Mouse (Mus musculus) ovary, adult 10 weeks (tissue): ENCODE results near the gene Otop3. TPM values are rescaled to one million over a fixed set of nuclear protein-coding genes. Genes with fewer than 3 reads are reported as not detected.

ENCODE experiments used
- polyA plus RNA-seq: library from polyadenylated mRNA; stranded (reverse); fragments of 350-450 nt; fragmentation: Illumina TruSeq; extraction: RNeasy Lipid Tissue Mini Kit (QIAGEN cat#74804); gene quantifications from one replicate; pipeline ENCODE4 v1.2.3, GENCODE M21; 2014

Otop3 gene
- polyA plus RNA-seq = not detected

DNA sequence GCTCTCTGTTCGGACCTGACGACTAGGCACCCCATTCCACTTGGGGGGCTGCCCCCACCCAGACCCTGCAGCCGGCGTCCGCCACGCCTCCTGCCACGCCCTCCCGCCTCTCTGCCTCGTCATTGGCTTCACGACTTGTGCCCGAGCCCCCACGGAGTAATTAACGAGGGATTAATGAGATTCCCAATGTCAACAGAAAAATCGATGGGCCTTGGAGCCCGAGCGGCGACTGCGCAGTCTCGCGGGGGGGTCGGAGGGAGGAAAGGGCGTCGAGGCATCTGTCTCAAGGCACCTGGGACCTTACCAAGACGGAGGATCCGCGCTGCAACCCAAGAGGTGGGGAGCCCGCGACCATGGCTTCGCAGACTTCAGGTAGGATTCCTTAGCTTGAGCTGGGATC, at the start of gene Otop3:
Otop3 (plus strand) TSS at position 201 of the 400 bp plus-strand sequence.

DNA sequence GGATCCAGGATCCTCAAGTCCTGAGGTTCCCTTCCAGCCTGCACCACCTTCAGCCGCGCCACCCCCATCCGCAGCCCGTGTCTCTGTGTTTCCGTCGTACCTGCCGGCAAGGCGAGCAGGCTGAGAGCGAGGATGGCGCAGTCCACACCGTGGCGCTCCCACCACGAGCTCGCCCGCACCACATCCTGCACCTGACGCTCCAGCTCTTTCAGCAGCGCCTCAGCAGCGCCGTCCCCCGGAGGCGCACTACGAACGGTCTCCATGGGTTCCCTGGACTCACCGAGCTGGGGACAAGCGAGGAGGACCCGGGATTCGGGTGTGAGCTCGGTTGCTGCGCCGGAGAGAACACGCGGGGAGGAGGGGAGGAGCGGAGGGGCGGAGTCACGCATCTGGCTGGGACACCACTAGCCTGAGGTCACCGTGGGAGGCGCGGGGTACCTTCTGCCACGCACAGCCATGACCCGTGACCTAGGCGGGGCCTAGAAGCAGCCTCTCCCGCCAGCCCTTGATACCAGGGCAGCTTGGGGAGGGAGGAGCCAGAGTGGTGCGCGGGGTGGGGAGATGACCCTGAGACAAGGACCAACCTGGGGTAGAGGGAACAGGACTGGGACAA, 37.2 kb upstream of the Otop3 start, which contains the start of gene Fads6:
Fads6 (minus strand) TSS at position 450 of the 613 bp plus-strand sequence.

DNA sequence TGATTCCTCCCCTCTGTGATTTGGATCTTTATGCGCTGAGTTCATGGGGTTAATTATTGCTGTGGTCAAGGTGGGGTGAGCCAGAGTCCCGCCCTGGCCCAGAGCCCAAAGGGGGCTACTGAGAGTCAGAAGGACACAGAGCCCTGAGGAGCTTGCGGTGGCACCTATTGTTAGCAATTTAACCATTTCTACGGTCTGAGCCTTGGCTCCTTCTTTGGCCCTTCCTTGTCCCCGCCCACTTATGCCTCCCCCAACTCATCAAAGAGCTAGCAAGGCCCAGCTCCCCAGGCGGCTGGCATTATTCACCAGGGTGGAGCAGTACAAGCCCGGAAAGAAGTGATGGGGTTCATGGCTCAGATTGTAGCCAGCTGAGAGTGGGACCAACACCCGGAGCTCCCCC, 27.7 kb upstream of the Otop3 start, which contains the start of gene Otop2:
Otop2 (plus strand) TSS at position 301 of the 400 bp plus-strand sequence.

DNA sequence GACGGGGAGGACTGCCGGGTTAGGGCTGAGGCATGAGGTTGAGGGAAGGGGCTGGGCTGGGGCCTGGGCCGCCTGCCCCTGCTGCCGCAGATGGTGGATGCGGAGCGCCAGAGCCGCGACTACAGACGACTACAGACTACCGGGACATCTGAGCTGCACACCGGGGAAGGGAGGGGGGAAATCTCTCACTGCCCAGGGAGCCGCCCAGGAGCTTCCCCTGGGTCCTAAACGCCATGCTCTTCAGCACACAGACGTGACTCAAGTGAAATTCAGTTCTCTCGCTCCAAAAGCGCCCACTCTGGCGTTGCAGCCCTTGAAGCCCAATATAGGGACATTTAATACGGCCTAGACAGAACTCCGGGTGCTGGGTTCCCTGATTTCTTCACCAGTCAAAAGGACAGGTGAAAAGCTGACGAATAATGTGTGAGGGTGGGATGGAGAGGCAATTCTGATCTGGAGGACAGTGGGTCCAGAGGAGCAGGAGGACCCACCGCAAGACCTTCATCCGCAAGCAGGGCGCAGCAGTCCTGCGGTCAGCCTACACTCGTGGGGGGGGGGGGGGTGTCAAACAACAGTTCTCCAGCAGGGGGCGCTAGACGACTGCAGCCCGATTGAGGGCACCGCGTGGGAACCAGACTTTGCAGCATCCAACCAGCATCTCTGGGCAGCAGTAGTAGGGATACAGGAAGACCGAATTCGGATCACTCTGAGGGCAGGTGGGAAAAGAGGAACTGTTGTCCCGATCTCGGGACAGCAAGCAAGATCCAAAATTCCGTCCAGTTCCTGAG, 12.4 kb upstream of the Otop3 start, which contains the start of gene Ush1g:
Ush1g (minus strand) TSS at position 136 of the 788 bp plus-strand sequence.

DNA sequence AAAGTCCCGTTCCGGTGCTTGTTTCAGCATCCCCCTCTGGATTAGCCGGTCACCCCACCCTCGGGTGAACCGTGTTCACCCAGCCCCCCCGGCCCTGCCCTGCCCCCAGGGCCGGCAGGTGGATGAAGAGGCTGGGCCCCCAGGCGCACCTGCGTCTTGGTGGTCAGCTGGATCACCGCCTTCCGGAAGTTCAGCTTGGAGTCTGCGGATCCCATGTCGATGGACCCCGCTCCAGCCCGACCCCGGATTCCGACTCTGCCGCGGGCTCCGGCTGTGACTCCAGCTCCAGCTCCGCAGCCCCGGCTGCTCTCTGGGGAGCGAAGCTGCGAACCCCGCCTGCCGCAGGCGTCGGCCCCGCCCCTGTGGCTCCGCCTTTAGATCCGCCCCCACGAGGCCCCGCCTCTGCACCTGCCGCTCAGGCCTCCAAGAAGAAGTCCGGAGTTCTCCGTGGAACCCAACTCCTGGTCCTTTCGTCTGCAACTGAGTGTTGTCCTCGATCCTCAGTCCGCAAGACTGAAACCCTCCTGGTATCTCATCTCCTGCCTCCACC, 32.9 kb downstream of the Otop3 start, which contains the start of gene Hid1:
Hid1 (minus strand) TSS at position 362 of the 550 bp plus-strand sequence.

DNA sequence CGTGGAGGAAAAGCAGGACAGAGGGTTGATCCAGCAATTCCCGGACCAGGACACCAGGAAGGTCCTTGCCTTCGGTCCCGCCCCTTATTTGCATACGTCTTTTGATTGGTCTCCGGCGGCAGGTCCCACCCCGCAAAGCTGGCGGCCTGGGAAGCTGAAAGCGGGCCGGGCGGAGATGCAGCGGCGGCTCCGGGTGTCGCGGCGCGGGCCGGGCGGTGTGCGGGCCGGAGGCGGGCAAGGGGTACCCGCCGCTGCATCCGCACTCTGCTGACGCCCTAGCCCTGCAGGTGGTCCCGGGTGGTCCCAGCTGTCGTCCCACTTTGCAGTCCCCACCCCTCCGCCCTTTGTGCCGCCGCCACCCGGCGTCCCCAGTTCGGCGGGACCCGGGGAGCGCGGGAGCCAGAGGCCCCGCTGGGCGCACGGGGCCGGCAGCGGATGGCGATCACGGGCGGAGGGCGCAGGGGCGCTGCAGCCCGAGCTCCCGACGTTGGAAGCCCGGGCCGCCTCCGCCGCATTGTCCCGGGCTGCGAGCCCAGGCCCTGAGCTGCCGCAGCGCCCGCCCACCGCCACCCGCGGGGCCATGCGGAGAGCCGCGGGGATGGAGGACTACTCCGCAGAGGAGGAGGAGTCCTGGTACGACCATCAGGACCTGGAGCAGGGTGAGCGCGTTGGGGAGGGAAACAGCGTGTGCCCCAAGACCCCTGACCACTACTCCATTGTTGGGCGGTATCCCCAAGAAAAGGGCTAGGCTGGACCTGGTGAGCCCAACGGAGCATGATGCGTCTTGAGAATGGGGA, 47.4 kb downstream of the Otop3 start, which contains the start of gene Cdr2l:
Cdr2l (plus strand) TSS at position 174 of the 797 bp plus-strand sequence.

Other genes with a start within 250 kb of the Otop3 start
- 0.60 TPM for gene Rab37, start 243.3 kb upstream of the Otop3 start, polyA plus RNA-seq
- gene Cd300lf, start 200.7 kb upstream of the Otop3 start, polyA plus RNA-seq = 0.48 TPM
- 8.0 TPM for gene Slc9a3r1, start 171.4 kb upstream of the Otop3 start, polyA plus RNA-seq
- gene Tmem104, start 147.2 kb upstream of the Otop3 start, polyA plus RNA-seq = 0.71 TPM
- 0.74 TPM for gene Nat9, start 146.9 kb upstream of the Otop3 start, polyA plus RNA-seq
- not detected for gene Grin2c, start 67.5 kb upstream of the Otop3 start, polyA plus RNA-seq
- 11.9 TPM for gene Fdxr, start 57.7 kb upstream of the Otop3 start, polyA plus RNA-seq
- gene Fads6, start 37.1 kb upstream of the Otop3 start, polyA plus RNA-seq = 13.5 TPM
- gene Otop2, start 27.6 kb upstream of the Otop3 start, polyA plus RNA-seq = not detected
- 0.60 TPM for gene Ush1g, start 12.7 kb upstream of the Otop3 start, polyA plus RNA-seq
- gene Hid1, start 33.0 kb downstream of the Otop3 start, polyA plus RNA-seq = 1.3 TPM
- gene Cdr2l, start 47.2 kb downstream of the Otop3 start, polyA plus RNA-seq = 0.46 TPM
- 5.3 TPM for gene Mrpl58, start 69.0 kb downstream of the Otop3 start, polyA plus RNA-seq
- 364 TPM for gene Atp5h, start 85.2 kb downstream of the Otop3 start, polyA plus RNA-seq
- gene Kctd2, start 85.4 kb downstream of the Otop3 start, polyA plus RNA-seq = 21.3 TPM
- gene Trim80, start 105.8 kb downstream of the Otop3 start, polyA plus RNA-seq = not detected
- not detected for gene Slc16a5, start 127.7 kb downstream of the Otop3 start, polyA plus RNA-seq
- 0.86 TPM for gene Armc7, start 140.9 kb downstream of the Otop3 start, polyA plus RNA-seq
- 0.63 TPM for gene Nt5c, start 157.1 kb downstream of the Otop3 start, polyA plus RNA-seq
- 20.2 TPM for gene Jpt1, start 179.7 kb downstream of the Otop3 start, polyA plus RNA-seq
- 2,747 TPM for gene Sumo2, start 201.5 kb downstream of the Otop3 start, polyA plus RNA-seq
- 46.6 TPM for gene Nup85, start 229.7 kb downstream of the Otop3 start, polyA plus RNA-seq